Mouse (Mus musculus) stomach, embryonic 16.5 days (tissue): ENCODE measurements around the gene 4930544D05Rik. TPM values are rescaled to one million over a fixed set of nuclear protein-coding genes. Genes with fewer than 3 reads are reported as not detected.
"Not testable (repeated sequence)": the region's sequence is repeated elsewhere in the genome, so short reads cannot be mapped to it uniquely, and the experiment has no call there.

Experiments
- ATAC-seq: fragments of 200-750 bp; cut with Nextera tagmentation; 2 replicates; pipeline ENCODE4 v1.8.0; 2017; ENCODE audit warnings: moderate number of reproducible peaks, moderate TSS enrichment; ENCODE audit not compliant: insufficient read depth, low FRiP score
- H3K27ac ChIP-seq: fragments of 300-500 bp; sonication (generic); 2 replicates; pipeline ENCODE4 v1.5.1; 2014; ENCODE audit warnings: low read length
- H3K27me3 ChIP-seq: fragments of 300-500 bp; sonication (generic); 2 replicates; pipeline ENCODE4 v1.6.1; 2014; ENCODE audit warnings: low read length, control low read depth, mixed read lengths; ENCODE audit not compliant: control insufficient read depth, insufficient read depth
- H3K36me3 ChIP-seq: fragments of 300-500 bp; sonication (generic); 2 replicates; pipeline ENCODE4 v1.6.1; 2014; ENCODE audit warnings: low read length; ENCODE audit not compliant: control insufficient read depth, insufficient read depth
- H3K4me1 ChIP-seq: fragments of 300-500 bp; sonication (generic); 2 replicates; pipeline ENCODE4 v1.6.1; 2014; ENCODE audit warnings: low read length, control low read depth, mixed read lengths; ENCODE audit not compliant: control insufficient read depth, insufficient read depth
- H3K4me2 ChIP-seq: fragments of 300-500 bp; sonication (generic); 2 replicates; pipeline ENCODE4 v1.6.1; 2014; ENCODE audit warnings: low read depth, low read length, mixed read lengths
- H3K4me3 ChIP-seq: fragments of 300-500 bp; sonication (generic); replicated peaks from 2 replicates; pipeline ENCODE4 v1.5.1; 2014; ENCODE audit warnings: mild to moderate bottlenecking, low read length
- H3K9ac ChIP-seq: fragments of 300-500 bp; sonication (generic); 2 replicates; pipeline ENCODE4 v1.6.1; 2014; ENCODE audit warnings: low read length
- H3K9me3 ChIP-seq: fragments of 300-500 bp; sonication (generic); replicated peaks from 2 replicates; pipeline ENCODE4 v1.6.1; 2016; ENCODE audit warnings: low read length, control low read depth; ENCODE audit not compliant: control insufficient read depth
- WGBS: fragments of 180-500 bp; shearing (Covaris S2); extraction: QIAGEN DNeasy Blood & Tissue Kit; methylation state at CpG from one replicate; pipeline ENCODE4 v1.1.7; 2014; 5-methylcytosine and 5-hydroxymethylcytosine counted together
- polyA plus RNA-seq: library from polyadenylated mRNA; unstranded; fragments of >200 nt; fragmentation: Nextera tagmentation; extraction: Ambion mirVana; gene quantifications from 2 replicates; pipeline ENCODE4 v1.2.1, GENCODE M21; 2015

4930544D05Rik gene
- not detected in 2 replicates for polyA plus RNA-seq

GRCm38 (mm10) chr11:70615516-70616093 is at the start of gene 4930544D05Rik:
Gene 4930544D05Rik, plus strand, starts transcription at chr11:70615848.
- Histone ChIP-seq H3K9me3 (no peaks in the 10 kb centered on the region), H3K4me3 (peak within 1 kb of the TSS; percentile 51), H3K27ac (peak within 1 kb of the TSS; percentile 83), H3K9ac (peak within 1 kb of the TSS; percentile 69), H3K4me1 (peaks cover 13% of the 10 kb centered on the region), H3K4me2 (peak within 1 kb of the TSS; percentile 94), H3K27me3 (no peaks in the 10 kb centered on the region), H3K36me3 (peaks cover 7% of the 10 kb centered on the region; the same call in 1 of the 2 replicates)
- WGBS: 14% methylated on average over 21 of the region's 21 CpGs
- ATAC-seq: 0 out of 2 replicates have a peak, but pooled peaks have one; percentile 1

GRCm38 (mm10) chr11:70566586-70566985 is 49.1 kb upstream of the 4930544D05Rik start:
- H3K4me1 ChIP-seq: peaks cover 27% of the 10 kb centered on the region
- no peaks in the 10 kb centered on the region; the same call in 1 of the 2 replicates for H3K36me3 ChIP-seq
- H3K27me3 ChIP-seq: no peaks in the 10 kb centered on the region
- no peak overlapping the region for H3K4me3 ChIP-seq
- no peak overlapping the region for H3K27ac ChIP-seq
- ATAC-seq: no peak
- no peaks in the 10 kb centered on the region for H3K9me3 ChIP-seq
- WGBS: 63% methylated on average over 7 of the region's 7 CpGs
- no peak overlapping the region for H3K4me2 ChIP-seq
- no peak overlapping the region for H3K9ac ChIP-seq

- not testable (repeated sequence) for ATAC-seq, H3K36me3 ChIP-seq, H3K4me3 ChIP-seq, H3K9ac ChIP-seq, H3K27me3 ChIP-seq, H3K9me3 ChIP-seq, H3K27ac ChIP-seq, H3K4me2 ChIP-seq
- H3K4me1 ChIP-seq: peaks cover 18% of the 10 kb centered on the region
- WGBS: 88% methylated on average over 1 of the region's 1 CpGs
Observed at GRCm38 (mm10) chr11:70570614-70571013, 45.0 kb upstream of the 4930544D05Rik start.

GRCm38 (mm10) chr11:70571641-70572040 is 44.0 kb upstream of the 4930544D05Rik start:
- WGBS: 84% methylated on average over 1 of the region's 1 CpGs

GRCm38 (mm10) chr11:70572348-70572902 is 43.2 kb upstream of the 4930544D05Rik start:
- Histone ChIP-seq H3K9me3 (no peaks in the 10 kb centered on the region), H3K4me3 (no peak overlapping the region), H3K36me3 (no peaks in the 10 kb centered on the region; the same call in 1 of the 2 replicates), H3K27ac (peak overlapping the region; percentile 67), H3K9ac (no peak overlapping the region), H3K4me2 (no peak overlapping the region), H3K4me1 (peaks cover 24% of the 10 kb centered on the region), H3K27me3 (no peaks in the 10 kb centered on the region)
- ATAC-seq: no peak
- WGBS: 46% methylated on average over 5 of the region's 5 CpGs

More at GRCm38 (mm10) chr11:70571641-70572040, 44.0 kb upstream of the 4930544D05Rik start:
- Histone ChIP-seq H3K4me3 (no peak overlapping the region), H3K9me3 (no peaks in the 10 kb centered on the region), H3K27me3 (no peaks in the 10 kb centered on the region), H3K9ac (no peak overlapping the region), H3K4me1 (peaks cover 20% of the 10 kb centered on the region), H3K36me3 (no peaks in the 10 kb centered on the region; the same call in 1 of the 2 replicates), H3K4me2 (no peak overlapping the region), H3K27ac (peak overlapping the region; percentile 33; the same call in 1 of the 2 replicates)
- ATAC-seq: no peak

- peak overlapping the region; percentile 25; the same call in 1 of the 2 replicates for H3K9ac ChIP-seq
- peaks cover 38% of the 10 kb centered on the region for H3K4me1 ChIP-seq
- 70% methylated on average over 6 of the region's 6 CpGs for WGBS
- ATAC-seq: no peak
- no peaks in the 10 kb centered on the region for H3K9me3 ChIP-seq
- no peak overlapping the region for H3K4me3 ChIP-seq
- no peak overlapping the region; the same call in 1 of the 2 replicates for H3K27ac ChIP-seq
- H3K36me3 ChIP-seq: no peaks in the 10 kb centered on the region
- no peak overlapping the region for H3K4me2 ChIP-seq
- H3K27me3 ChIP-seq: no peaks in the 10 kb centered on the region
Observed at GRCm38 (mm10) chr11:70573872-70574271, 41.8 kb upstream of the 4930544D05Rik start.

- Histone ChIP-seq H3K27me3 (no peaks in the 10 kb centered on the region), H3K4me1 (peaks cover 49% of the 10 kb centered on the region), H3K9me3 (no peaks in the 10 kb centered on the region), H3K4me2 (no peak overlapping the region; the same call in 1 of the 2 replicates), H3K27ac (peak overlapping the region; percentile 95), H3K4me3 (no peak overlapping the region), H3K9ac (peak overlapping the region; percentile 62), H3K36me3 (no peaks in the 10 kb centered on the region)
- 56% methylated on average over 3 of the region's 3 CpGs for WGBS
- ATAC-seq: 0 out of 2 replicates have a peak, but pooled peaks have one; percentile 55
Observed at GRCm38 (mm10) chr11:70577201-70577600, 38.4 kb upstream of the 4930544D05Rik start.

- Histone ChIP-seq H3K4me1 (peaks cover 62% of the 10 kb centered on the region), H3K4me2 (peak overlapping the region; percentile 31; the same call in 1 of the 2 replicates), H3K9me3 (no peaks in the 10 kb centered on the region), H3K9ac (no peak overlapping the region), H3K4me3 (no peak overlapping the region), H3K36me3 (no peaks in the 10 kb centered on the region), H3K27ac (peak overlapping the region; percentile 95), H3K27me3 (no peaks in the 10 kb centered on the region)
- 78% methylated on average over 6 of the region's 6 CpGs for WGBS
- no peak for ATAC-seq
Observed at GRCm38 (mm10) chr11:70578962-70579361, 36.7 kb upstream of the 4930544D05Rik start.

- 59% methylated on average over 9 of the region's 9 CpGs for WGBS
- H3K4me1 ChIP-seq: peaks cover 71% of the 10 kb centered on the region
- no peaks in the 10 kb centered on the region for H3K27me3 ChIP-seq
- peak overlapping the region; percentile 47; the same call in 1 of the 2 replicates for H3K9ac ChIP-seq
- peak overlapping the region; percentile 95 for H3K27ac ChIP-seq
- H3K4me3 ChIP-seq: no peak overlapping the region
- peak overlapping the region; percentile 20; the same call in 1 of the 2 replicates for H3K4me2 ChIP-seq
- H3K9me3 ChIP-seq: no peaks in the 10 kb centered on the region
- no peak for ATAC-seq
- H3K36me3 ChIP-seq: no peaks in the 10 kb centered on the region
Observed at GRCm38 (mm10) chr11:70579710-70580357, 35.8 kb upstream of the 4930544D05Rik start.
